Mouse (Mus musculus): Measurements from ENCODE around the gene A1bg.

Gene A1bg

DNA sequence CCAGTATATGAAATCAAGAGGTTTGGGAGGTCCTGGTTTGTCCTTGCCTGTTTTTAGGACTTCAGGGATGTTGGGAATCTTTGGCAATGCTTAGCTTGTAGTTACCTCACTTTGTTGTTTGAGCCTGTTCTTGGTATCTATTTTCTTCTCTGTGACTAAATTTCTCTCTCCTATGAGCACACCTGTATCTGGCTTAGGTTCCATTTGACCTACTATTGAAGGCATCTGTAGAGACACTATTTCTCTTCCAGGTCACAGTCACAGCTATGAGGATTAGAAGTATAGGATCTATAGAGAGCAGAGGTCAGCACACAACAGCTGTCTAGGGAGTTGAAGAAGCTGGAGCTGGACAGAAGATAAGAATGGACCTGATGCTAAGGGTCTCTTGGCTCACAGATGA is at the start of gene A1bg:
TSS of gene A1bg (minus strand) at position 101 of the 400 bp plus-strand sequence.
- DNase-seq (ENCODE audit: low spot score in 2 of 2) = no peak

- DNase-seq (ENCODE audit: low spot score in 2 of 2) = no peak
These were observed 45.7 kb upstream of the A1bg start for GRCm38 (mm10) chr15:60968549-60968861.

GRCm38 (mm10) chr15:60967841-60968548 is 45.2 kb upstream of the A1bg start:
- no peak for DNase-seq (ENCODE audit: low spot score in 2 of 2)

DNA sequence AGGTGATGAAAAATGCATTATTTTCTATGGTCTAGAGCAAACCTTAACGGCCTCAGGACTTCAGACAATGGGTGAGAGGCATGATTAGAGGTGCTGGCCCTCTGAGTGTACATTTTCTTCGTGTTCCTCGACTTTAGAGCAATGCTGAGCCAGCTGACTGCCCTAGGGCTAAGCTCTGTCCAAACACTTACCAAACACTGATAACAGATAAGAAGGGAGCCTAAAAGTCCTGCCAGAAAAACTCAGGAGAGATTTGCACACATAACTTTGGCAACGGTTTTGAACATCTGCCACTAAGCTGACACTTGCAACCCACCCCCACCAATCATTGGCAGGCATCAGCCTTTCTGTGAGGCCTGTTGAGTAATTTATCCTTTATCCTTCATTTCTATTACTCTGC is 2.9 kb upstream of the A1bg start:
- no peak for DNase-seq (ENCODE audit: low spot score in 2 of 2)

DNA sequence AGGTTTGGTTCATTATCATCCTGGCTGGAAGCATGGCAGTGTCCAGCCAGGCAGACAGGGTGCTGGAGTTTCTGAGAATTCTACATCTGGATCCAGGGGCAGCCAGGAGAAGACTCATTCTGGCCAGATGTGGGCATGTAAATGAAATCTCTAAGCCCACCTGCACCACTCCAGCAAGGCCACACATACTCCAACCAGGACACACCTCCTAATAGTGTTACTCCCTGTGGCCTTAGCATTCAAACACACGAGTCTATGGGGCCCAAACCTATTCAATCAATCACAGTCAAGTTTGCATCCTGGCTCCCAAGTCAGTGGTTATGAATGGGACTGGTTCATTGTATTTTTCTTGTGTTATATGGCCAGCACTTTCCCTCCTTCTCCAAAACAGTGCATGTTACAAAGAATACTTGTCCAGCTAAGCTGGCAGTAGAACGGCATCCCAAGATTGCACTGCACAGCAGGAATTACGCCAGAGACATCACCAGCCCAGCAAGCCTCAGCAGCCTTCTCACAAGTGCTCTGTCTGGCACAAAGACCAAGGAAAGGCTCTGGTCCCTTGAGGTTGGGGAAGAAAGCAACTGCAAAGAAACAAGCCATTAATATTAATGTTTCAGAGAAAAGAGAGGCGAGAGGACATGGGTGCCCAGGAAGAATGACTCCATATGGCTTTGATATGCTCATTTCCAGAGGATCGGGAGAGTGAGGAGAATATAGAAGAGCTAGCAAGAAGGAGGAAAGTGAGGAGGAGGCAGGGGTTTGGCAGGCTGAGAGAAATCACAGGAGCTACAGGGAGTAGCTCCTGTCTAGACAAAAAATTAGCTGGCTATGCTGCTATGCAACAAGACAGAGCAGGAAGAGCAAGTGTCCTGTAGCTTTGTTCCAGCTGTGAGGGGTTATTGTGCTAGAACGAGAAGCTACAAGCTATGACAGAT is 18.8 kb downstream of the A1bg start:
- DNase-seq (ENCODE audit: low spot score in 2 of 2) = peak; percentile 24 to 35

DNA sequence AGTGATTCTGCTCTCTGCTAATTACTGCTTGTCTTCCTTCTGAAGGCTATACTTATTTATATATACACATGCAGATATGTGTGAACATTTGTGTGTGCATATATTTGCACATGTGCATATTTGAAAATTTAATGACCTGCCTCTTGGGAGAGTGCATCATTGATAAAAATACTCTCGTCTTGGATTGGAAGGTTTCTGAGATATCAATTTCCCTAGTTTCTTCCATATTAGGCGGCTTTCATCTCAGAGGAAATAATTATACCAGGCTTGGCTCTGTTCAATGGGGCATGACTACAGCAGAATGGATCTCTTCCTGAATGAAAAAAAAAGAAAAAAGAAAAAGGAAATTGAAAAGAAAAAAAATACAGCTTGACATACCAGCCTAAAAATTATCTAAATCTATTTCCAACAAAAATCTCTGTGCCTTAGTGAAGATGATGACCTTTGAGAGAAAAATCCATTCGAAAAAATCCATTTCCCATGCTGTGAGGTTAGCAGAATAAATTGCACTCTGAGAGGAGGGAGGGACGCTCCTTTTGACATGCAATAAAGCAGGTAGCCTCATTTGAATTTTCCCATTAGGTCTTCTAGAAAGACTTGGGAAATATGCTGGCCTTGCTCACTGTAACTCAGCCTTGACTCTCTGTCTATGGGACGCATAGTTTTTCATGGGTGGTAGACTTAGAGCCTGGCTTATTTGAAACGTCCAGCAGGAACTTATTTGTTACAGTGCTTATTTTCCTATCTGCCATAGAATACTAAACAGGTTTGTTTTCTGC is 24.4 kb downstream of the A1bg start:
- no peak for DNase-seq (ENCODE audit: low spot score in 2 of 2)

GRCm38 (mm10) chr15:60896040-60896439 is 26.8 kb downstream of the A1bg start:
- DNase-seq (ENCODE audit: low spot score in 2 of 2) = no peak

DNA sequence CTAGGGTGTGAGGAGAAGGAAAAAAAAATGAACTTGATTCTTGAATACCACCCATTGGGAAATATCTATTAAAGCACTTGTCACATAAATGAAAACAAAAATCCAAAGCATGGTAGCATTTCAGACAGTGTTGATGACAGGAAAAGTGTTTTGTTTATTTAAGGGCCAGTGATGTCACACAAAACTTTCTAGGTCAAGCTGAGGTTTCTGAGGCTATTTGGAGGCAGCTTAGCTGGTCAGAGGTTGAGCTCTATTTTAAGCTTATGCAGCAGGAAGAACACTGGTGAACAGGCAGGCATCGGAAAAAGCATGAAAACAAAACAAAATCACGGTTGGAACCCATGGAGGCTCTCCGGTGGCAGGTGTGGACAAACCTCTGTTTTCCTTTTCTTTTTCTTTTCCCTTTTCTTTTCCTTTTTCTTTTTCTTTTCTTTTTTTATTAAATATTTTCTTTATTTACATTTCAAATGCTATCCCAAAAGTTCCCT is 29.8 kb downstream of the A1bg start:
- DNase-seq (ENCODE audit: low spot score in 2 of 2) = no peak

GRCm38 (mm10) chr15:60888724-60889123 is 34.1 kb downstream of the A1bg start:
- DNase-seq (ENCODE audit: low spot score in 2 of 2) = no peak

- no peak for DNase-seq (ENCODE audit: low spot score in 2 of 2)
These were observed 47.1 kb downstream of the A1bg start for GRCm38 (mm10) chr15:60875721-60876120.

DNA sequence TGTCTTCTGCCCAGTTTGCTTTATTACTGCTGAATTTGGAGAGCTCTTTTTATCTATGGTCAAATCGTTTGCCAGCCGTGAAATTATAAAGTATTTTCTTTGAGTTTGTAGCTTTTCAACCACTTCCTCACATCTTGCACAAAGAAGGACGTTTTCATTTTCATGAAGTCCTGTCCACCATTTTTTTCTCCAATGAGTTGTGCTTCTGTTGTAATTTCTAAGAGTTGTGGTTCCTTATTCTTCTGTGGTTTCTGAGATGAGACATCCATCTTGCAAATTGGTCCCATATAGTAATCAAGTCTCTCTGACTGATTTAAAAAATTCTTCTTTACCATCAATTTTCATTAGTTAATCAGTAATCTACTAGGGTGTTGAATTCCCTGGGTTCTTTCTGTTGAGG is 60.4 kb downstream of the A1bg start:
- DNase-seq (ENCODE audit: low spot score in 2 of 2) = no peak

DNA sequence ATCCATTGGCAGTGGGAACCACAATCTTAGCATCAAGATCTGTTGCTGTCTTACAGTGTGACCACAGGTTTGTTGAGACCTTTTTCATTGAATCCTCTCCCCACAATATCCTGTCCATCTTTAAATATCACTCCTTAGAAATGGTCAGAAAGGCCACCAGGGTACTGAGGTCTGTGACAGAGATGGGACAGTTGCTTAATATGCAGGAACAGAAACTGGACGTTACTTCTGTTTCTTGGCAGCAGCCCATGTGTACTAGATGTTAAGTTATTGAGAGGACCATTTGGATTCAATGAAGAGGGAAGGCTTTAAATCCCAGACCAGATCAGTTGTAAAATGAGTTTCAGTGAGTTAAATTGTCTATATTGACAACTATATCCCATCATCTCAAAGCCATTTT is 67.7 kb downstream of the A1bg start:
- DNase-seq (ENCODE audit: low spot score in 2 of 2) = no peak

- DNase-seq (ENCODE audit: low spot score in 2 of 2) = no peak
These were observed 68.7 kb downstream of the A1bg start for GRCm38 (mm10) chr15:60854151-60854550.

DNA sequence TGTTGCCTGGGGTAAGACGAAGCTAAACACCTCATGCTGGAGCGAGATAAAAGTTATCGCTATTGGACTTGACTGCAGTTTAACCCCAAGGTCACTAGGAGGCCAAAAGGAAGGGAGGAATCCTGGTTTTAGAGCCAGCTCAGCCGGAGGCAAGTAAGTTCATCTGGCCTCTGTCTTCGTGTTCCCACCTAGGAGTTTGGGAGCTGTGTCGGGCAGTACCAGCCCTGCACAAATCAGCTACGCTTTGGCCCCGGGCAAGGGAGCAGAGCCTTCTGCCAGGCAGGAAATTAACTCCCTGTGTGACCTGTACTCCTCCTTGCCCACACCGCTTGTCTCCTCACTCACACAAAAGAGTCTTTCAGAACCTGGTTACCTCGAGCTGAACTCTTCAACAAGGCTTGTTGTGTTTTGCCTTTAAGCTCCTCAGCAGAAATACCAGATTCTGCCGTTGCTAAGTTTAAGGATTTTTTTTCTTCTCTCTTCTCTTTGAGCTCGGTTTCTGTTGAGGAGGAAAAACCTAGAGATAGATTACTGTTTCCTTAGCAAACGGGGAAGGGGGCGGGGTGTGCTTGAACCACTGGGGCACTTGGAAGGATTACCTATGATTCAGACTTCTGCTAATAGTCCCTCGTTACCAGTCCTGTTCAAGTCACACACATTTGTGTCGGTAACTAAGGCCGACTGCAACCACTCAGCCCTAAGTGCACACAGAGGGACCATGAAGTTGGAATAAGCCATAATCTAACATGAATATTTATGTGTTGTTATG is 69.4 kb downstream of the A1bg start, which contains the start of gene Fam84b:
TSS of gene Fam84b (minus strand) at position 548 of the 769 bp plus-strand sequence.
- peak in 1 of 2 experiments; percentile 25 for DNase-seq (ENCODE audit: low spot score in 2 of 2)

DNA sequence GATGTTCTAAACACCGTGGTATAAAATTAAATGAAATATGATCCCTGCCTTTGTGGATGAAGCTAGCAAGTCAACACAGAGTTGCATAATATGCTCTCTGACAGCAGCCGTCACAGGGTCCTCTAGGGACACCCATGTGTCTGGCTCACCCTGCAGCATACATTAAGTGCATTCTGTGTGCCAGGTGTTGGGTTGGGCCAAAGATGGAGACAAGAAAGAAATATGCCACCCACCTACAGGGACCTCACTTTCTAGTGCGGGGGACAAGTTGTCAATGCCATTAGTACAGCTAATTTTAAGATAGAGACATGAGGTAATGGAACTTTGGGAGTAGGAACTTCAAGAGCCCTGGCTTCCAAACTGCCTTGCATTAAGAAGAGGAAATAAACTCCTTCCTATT is 74.2 kb downstream of the A1bg start:
- peak in 1 of 2 experiments; percentile 54 for DNase-seq (ENCODE audit: low spot score in 2 of 2)
